Mouse (Mus musculus) testis, postnatal 14 days (tissue): ENCODE data around the gene Nt5c1a.

Experiments
- DNase-seq: peaks from one replicate; pipeline ENCODE4 v3.0.0; 2021; ENCODE audit warnings: low spot score

The Nt5c1a gene

GRCm38 (mm10) chr4:123247147-123247880, 46.0 kb downstream of the Nt5c1a start:
- peak; percentile 48 for DNase-seq

GRCm38 (mm10) chr4:123248971-123249567, 47.8 kb downstream of the Nt5c1a start:
- DNase-seq, result peak; percentile 78

GRCm38 (mm10) chr4:123252214-123252613, 50.9 kb downstream of the Nt5c1a start:
- DNase-seq, result no peak

- DNase-seq, result no peak
Observed at GRCm38 (mm10) chr4:123254617-123255016, 53.3 kb downstream of the Nt5c1a start.

- DNase-seq, result no peak
Observed at GRCm38 (mm10) chr4:123260071-123260746, 58.9 kb downstream of the Nt5c1a start.

GRCm38 (mm10) chr4:123261721-123262401, 60.6 kb downstream of the Nt5c1a start, which contains the start of gene Pabpc4:
TSS of gene Pabpc4 (plus strand) at chr4:123262351.
- no peak for DNase-seq
